Mouse (Mus musculus): ENCODE measurements around the gene Stk25. TPM values are rescaled to one million over a fixed set of nuclear protein-coding genes. Genes with fewer than 3 reads are reported as not detected.
A peak's percentile ranks its signal among the peaks of the same experiment; 100 is the strongest.

Gene Stk25
- polyA plus RNA-seq, 1 experiment from 2014 or later, result 148 TPM

- ATAC-seq, result peak; percentile 88
- Histone ChIP-seq H3K9ac (replicated peaks; ENCODE audit: low read depth) (no peak overlapping the region), H3K4me1 (ENCODE audit: insufficient read depth, low read depth, low read length) (no peaks in the 10 kb centered on the region), H3K9me3 (ENCODE audit: low read length) (no peaks in the 10 kb centered on the region), H3K4me2 (replicated peaks; ENCODE audit: low read depth, low read length) (no peak overlapping the region), H3K36me3 (ENCODE audit: insufficient read depth, low read length) (no peaks in the 10 kb centered on the region), H3K27ac (ENCODE audit: low read length) (no peak overlapping the region), H3K4me3 (ENCODE audit: low read depth, low read length) (no peak overlapping the region), H3K27me3 (replicated peaks; ENCODE audit: insufficient read depth, low read length) (no peaks in the 10 kb centered on the region)
- 21% methylated on average over 7 of the region's 7 CpGs for WGBS
- DNase-seq (ENCODE audit: low spot score), result peak; percentile 72
- TF ChIP-seq CTCF (IDR thresholded peaks at IDR 0.05) (no peak), EP300 (IDR thresholded peaks at IDR 0.05) (peak; percentile 55)
Measured at GRCm38 (mm10) chr1:93679889-93680568, 21.6 kb upstream of the Stk25 start.

- H3K27me3 ChIP-seq (replicated peaks; ENCODE audit: insufficient read depth, low read length), result no peaks in the 10 kb centered on the region
- H3K4me1 ChIP-seq (ENCODE audit: insufficient read depth, low read depth, low read length), result no peaks in the 10 kb centered on the region
- no peak overlapping the region for H3K4me2 ChIP-seq (replicated peaks; ENCODE audit: low read depth, low read length)
- ATAC-seq (peak; percentile 60), DNase-seq (ENCODE audit: low spot score) (peak; percentile 76)
- H3K36me3 ChIP-seq (ENCODE audit: insufficient read depth, low read length), result no peaks in the 10 kb centered on the region
- H3K9me3 ChIP-seq (ENCODE audit: low read length), result no peaks in the 10 kb centered on the region
- no peak overlapping the region for H3K27ac ChIP-seq (ENCODE audit: low read length)
- H3K9ac ChIP-seq (replicated peaks; ENCODE audit: low read depth), result no peak overlapping the region
- no peak overlapping the region for H3K4me3 ChIP-seq (ENCODE audit: low read depth, low read length)
- 30% methylated on average over 2 of the region's 2 CpGs for WGBS
- TF ChIP-seq CTCF (IDR thresholded peaks at IDR 0.05) (no peak), EP300 (IDR thresholded peaks at IDR 0.05) (no peak)
Measured at GRCm38 (mm10) chr1:93678386-93678785, 19.9 kb upstream of the Stk25 start.

GRCm38 (mm10) chr1:93672682-93673081, 14.2 kb upstream of the Stk25 start:
- WGBS, result 79% methylated on average over 5 of the region's 5 CpGs
- no peak overlapping the region for H3K27ac ChIP-seq (ENCODE audit: low read length)

GRCm38 (mm10) chr1:93669941-93670340, 11.5 kb upstream of the Stk25 start:
- H3K4me1 ChIP-seq (ENCODE audit: insufficient read depth, low read depth, low read length), result peaks cover 10% of the 10 kb centered on the region; the same call in 1 of the 2 replicates
- H3K9ac ChIP-seq (replicated peaks; ENCODE audit: low read depth), result no peak overlapping the region
- H3K27me3 ChIP-seq (replicated peaks; ENCODE audit: insufficient read depth, low read length), result no peaks in the 10 kb centered on the region
- ATAC-seq (no peak), DNase-seq (ENCODE audit: low spot score) (no peak)
- no peak overlapping the region for H3K27ac ChIP-seq (ENCODE audit: low read length)
- H3K9me3 ChIP-seq (ENCODE audit: low read length), result no peaks in the 10 kb centered on the region
- no peak overlapping the region for H3K4me3 ChIP-seq (ENCODE audit: low read depth, low read length)
- no peaks in the 10 kb centered on the region for H3K36me3 ChIP-seq (ENCODE audit: insufficient read depth, low read length)
- TF ChIP-seq EP300 (IDR thresholded peaks at IDR 0.05) (no peak), CTCF (IDR thresholded peaks at IDR 0.05) (no peak)
- H3K4me2 ChIP-seq (replicated peaks; ENCODE audit: low read depth, low read length), result no peak overlapping the region

More at GRCm38 (mm10) chr1:93672682-93673081, 14.2 kb upstream of the Stk25 start:
- ATAC-seq (no peak), DNase-seq (ENCODE audit: low spot score) (no peak)
- Histone ChIP-seq H3K9ac (replicated peaks; ENCODE audit: low read depth) (no peak overlapping the region), H3K4me1 (ENCODE audit: insufficient read depth, low read depth, low read length) (peaks cover 10% of the 10 kb centered on the region; the same call in 1 of the 2 replicates), H3K4me3 (ENCODE audit: low read depth, low read length) (no peak overlapping the region), H3K9me3 (ENCODE audit: low read length) (no peaks in the 10 kb centered on the region), H3K4me2 (replicated peaks; ENCODE audit: low read depth, low read length) (no peak overlapping the region), H3K27me3 (replicated peaks; ENCODE audit: insufficient read depth, low read length) (no peaks in the 10 kb centered on the region), H3K36me3 (ENCODE audit: insufficient read depth, low read length) (no peaks in the 10 kb centered on the region)
- TF ChIP-seq EP300 (IDR thresholded peaks at IDR 0.05) (no peak), CTCF (IDR thresholded peaks at IDR 0.05) (no peak)

GRCm38 (mm10) chr1:93668791-93669548, 10.5 kb upstream of the Stk25 start:
- Histone ChIP-seq H3K27me3 (replicated peaks; ENCODE audit: insufficient read depth, low read length) (no peaks in the 10 kb centered on the region), H3K4me3 (ENCODE audit: low read depth, low read length) (peak overlapping the region; percentile 37), H3K9ac (replicated peaks; ENCODE audit: low read depth) (no peak overlapping the region; the same call in 1 of the 2 replicates), H3K9me3 (ENCODE audit: low read length) (no peaks in the 10 kb centered on the region), H3K4me2 (replicated peaks; ENCODE audit: low read depth, low read length) (peak overlapping the region; percentile 67), H3K27ac (ENCODE audit: low read length) (peak overlapping the region; percentile 73), H3K36me3 (ENCODE audit: insufficient read depth, low read length) (no peaks in the 10 kb centered on the region), H3K4me1 (ENCODE audit: insufficient read depth, low read depth, low read length) (peaks cover 10% of the 10 kb centered on the region; the same call in 1 of the 2 replicates)
- ATAC-seq (peak; percentile 93), DNase-seq (ENCODE audit: low spot score) (peak; percentile 96)
- peak; percentile 94 for TF ChIP-seq CTCF (IDR thresholded peaks at IDR 0.05)
- TF ChIP-seq EP300 (IDR thresholded peaks at IDR 0.05), result no peak
- WGBS, result 7% methylated on average over 17 of the region's 17 CpGs

- no peak overlapping the region for H3K4me3 ChIP-seq (ENCODE audit: low read depth, low read length)
- peak overlapping the region; percentile 73; the same call in 1 of the 2 replicates for H3K27ac ChIP-seq (ENCODE audit: low read length)
- no peaks in the 10 kb centered on the region for H3K9me3 ChIP-seq (ENCODE audit: low read length)
- ATAC-seq (peak; percentile 23; the same call in 1 of the 2 replicates), DNase-seq (ENCODE audit: low spot score) (peak; percentile 55)
- H3K27me3 ChIP-seq (replicated peaks; ENCODE audit: insufficient read depth, low read length), result no peaks in the 10 kb centered on the region
- H3K4me2 ChIP-seq (replicated peaks; ENCODE audit: low read depth, low read length), result no peak overlapping the region
- H3K9ac ChIP-seq (replicated peaks; ENCODE audit: low read depth), result no peak overlapping the region
- WGBS, result 17% methylated on average over 13 of the region's 13 CpGs
- peaks cover 10% of the 10 kb centered on the region; the same call in 1 of the 2 replicates for H3K4me1 ChIP-seq (ENCODE audit: insufficient read depth, low read depth, low read length)
- TF ChIP-seq EP300 (IDR thresholded peaks at IDR 0.05) (no peak), CTCF (IDR thresholded peaks at IDR 0.05) (peak; percentile 5; the same call in 1 of the 2 replicates)
- no peaks in the 10 kb centered on the region for H3K36me3 ChIP-seq (ENCODE audit: insufficient read depth, low read length)
Measured at GRCm38 (mm10) chr1:93667760-93668400, 9.4 kb upstream of the Stk25 start.
